Mouse (Mus musculus) neural tube, embryonic 13.5 days (tissue): Measurements from ENCODE around the gene Arhgef15. TPM values are rescaled to one million over a fixed set of nuclear protein-coding genes. Genes with fewer than 3 reads are reported as not detected.

Experiments used
- ATAC-seq: fragments of 200-750 bp; cut with Nextera tagmentation; 2 replicates; pipeline ENCODE4 v1.8.0; 2017; ENCODE audit warnings: low read depth, mild to moderate bottlenecking, moderate TSS enrichment, moderate library complexity
- H3K27ac ChIP-seq: fragments of 300-500 bp; sonication (generic); replicated peaks from 2 replicates; pipeline ENCODE4 v1.5.1; 2015; ENCODE audit warnings: moderate library complexity, mild to moderate bottlenecking, inconsistent platforms
- H3K27me3 ChIP-seq: fragments of 300-500 bp; sonication (generic); 2 replicates; pipeline ENCODE4 v1.6.1; 2015; ENCODE audit warnings: mild to moderate bottlenecking, inconsistent platforms
- H3K36me3 ChIP-seq: fragments of 300-500 bp; sonication (generic); 2 replicates; pipeline ENCODE4 v1.6.1; 2015; ENCODE audit warnings: mild to moderate bottlenecking, inconsistent platforms
- H3K4me1 ChIP-seq: fragments of 300-500 bp; sonication (generic); replicated peaks from 2 replicates; pipeline ENCODE4 v1.6.1; 2015; ENCODE audit warnings: inconsistent platforms
- H3K4me2 ChIP-seq: fragments of 300-500 bp; sonication (generic); 2 replicates; pipeline ENCODE4 v1.6.1; 2015; ENCODE audit warnings: inconsistent platforms, mild to moderate bottlenecking, moderate library complexity
- H3K4me3 ChIP-seq: fragments of 300-500 bp; sonication (generic); 2 replicates; pipeline ENCODE4 v1.5.1; 2015; ENCODE audit warnings: mild to moderate bottlenecking, inconsistent platforms
- H3K9ac ChIP-seq: fragments of 300-500 bp; sonication (generic); 2 replicates; pipeline ENCODE4 v1.6.1; 2015; ENCODE audit warnings: moderate library complexity, mild to moderate bottlenecking, inconsistent platforms
- H3K9me3 ChIP-seq: fragments of 300-500 bp; sonication (generic); 2 replicates; pipeline ENCODE4 v1.6.1; 2016; ENCODE audit warnings: inconsistent platforms
- WGBS: fragments of 180-500 bp; shearing (Covaris S2); methylation state at CpG from one replicate; pipeline ENCODE4 v1.1.7; 2015; 5-methylcytosine and 5-hydroxymethylcytosine counted together
- microRNA-seq: library from miRNA; unstranded; fragments of <30 nt; microRNA quantifications from one replicate; pipeline ENCODE4, GENCODE M21; 2016
- polyA plus RNA-seq: library from polyadenylated mRNA; unstranded; fragments of >200 nt; fragmentation: Nextera tagmentation; extraction: Ambion mirVana; gene quantifications from 2 replicates; pipeline ENCODE4 v1.2.1, GENCODE M21; 2015

Gene Arhgef15
- polyA plus RNA-seq, 1 experiment from 2014 or later, result 14.8 TPM

- H3K9me3 ChIP-seq, result no peaks in the 10 kb centered on the region
- no peak overlapping the region for H3K27ac ChIP-seq
- H3K36me3 ChIP-seq, result peaks cover 31% of the 10 kb centered on the region
- peak; percentile 60 for ATAC-seq
- H3K4me3 ChIP-seq, result peak overlapping the region; percentile 72
- H3K27me3 ChIP-seq, result peaks cover 10% of the 10 kb centered on the region; the same call in 1 of the 2 replicates
- H3K4me1 ChIP-seq, result peaks cover 15% of the 10 kb centered on the region
- H3K9ac ChIP-seq, result peak overlapping the region; percentile 60
- peak overlapping the region; percentile 69 for H3K4me2 ChIP-seq
- WGBS, result 28% methylated on average over 31 of the region's 31 CpGs
These were observed 56.5 kb downstream of the Arhgef15 start for GRCm38 (mm10) chr11:68900519-68901350.

- H3K4me3 ChIP-seq, result no peak overlapping the region
- no peak overlapping the region for H3K4me2 ChIP-seq
- no peak for ATAC-seq
- H3K36me3 ChIP-seq, result peaks cover 22% of the 10 kb centered on the region
- peaks cover 15% of the 10 kb centered on the region for H3K4me1 ChIP-seq
- WGBS, result 89% methylated on average over 8 of the region's 8 CpGs
- H3K9ac ChIP-seq, result no peak overlapping the region
- no peaks in the 10 kb centered on the region for H3K9me3 ChIP-seq
- H3K27ac ChIP-seq, result no peak overlapping the region
- H3K27me3 ChIP-seq, result peaks cover 10% of the 10 kb centered on the region; the same call in 1 of the 2 replicates
These were observed 57.5 kb downstream of the Arhgef15 start for GRCm38 (mm10) chr11:68899815-68900214.

GRCm38 (mm10) chr11:68898790-68899189, 58.5 kb downstream of the Arhgef15 start:
- Histone ChIP-seq H3K4me2 (no peak overlapping the region), H3K4me1 (peaks cover 15% of the 10 kb centered on the region), H3K9ac (no peak overlapping the region), H3K9me3 (no peaks in the 10 kb centered on the region), H3K36me3 (peaks cover 12% of the 10 kb centered on the region), H3K27me3 (peaks cover 10% of the 10 kb centered on the region; the same call in 1 of the 2 replicates), H3K4me3 (no peak overlapping the region), H3K27ac (no peak overlapping the region)
- ATAC-seq, result no peak
- WGBS, result 91% methylated on average over 6 of the region's 6 CpGs

- Histone ChIP-seq H3K27me3 (peaks cover 10% of the 10 kb centered on the region; the same call in 1 of the 2 replicates), H3K36me3 (peaks cover 2% of the 10 kb centered on the region), H3K4me1 (peaks cover 11% of the 10 kb centered on the region), H3K27ac (no peak overlapping the region), H3K4me3 (no peak overlapping the region), H3K9ac (no peak overlapping the region), H3K9me3 (no peaks in the 10 kb centered on the region), H3K4me2 (no peak overlapping the region)
- WGBS, result 78% methylated on average over 6 of the region's 6 CpGs
- no peak for ATAC-seq
These were observed 59.4 kb downstream of the Arhgef15 start for GRCm38 (mm10) chr11:68897838-68898237.

GRCm38 (mm10) chr11:68897120-68897519, 60.2 kb downstream of the Arhgef15 start:
- no peak for ATAC-seq
- H3K4me1 ChIP-seq, result peaks cover 5% of the 10 kb centered on the region
- H3K4me3 ChIP-seq, result no peak overlapping the region
- H3K4me2 ChIP-seq, result no peak overlapping the region
- peaks cover 10% of the 10 kb centered on the region; the same call in 1 of the 2 replicates for H3K27me3 ChIP-seq
- no peak overlapping the region for H3K27ac ChIP-seq
- 45% methylated on average over 4 of the region's 4 CpGs for WGBS
- H3K9ac ChIP-seq, result no peak overlapping the region
- H3K36me3 ChIP-seq, result no peaks in the 10 kb centered on the region
- H3K9me3 ChIP-seq, result no peaks in the 10 kb centered on the region

GRCm38 (mm10) chr11:68896247-68896646, 61.0 kb downstream of the Arhgef15 start:
- Histone ChIP-seq H3K4me2 (no peak overlapping the region), H3K27ac (no peak overlapping the region), H3K9ac (no peak overlapping the region), H3K36me3 (no peaks in the 10 kb centered on the region), H3K27me3 (peaks cover 10% of the 10 kb centered on the region; the same call in 1 of the 2 replicates), H3K9me3 (no peaks in the 10 kb centered on the region), H3K4me3 (no peak overlapping the region), H3K4me1 (peaks cover 5% of the 10 kb centered on the region)
- ATAC-seq, result no peak
- WGBS, result 91% methylated on average over 5 of the region's 5 CpGs

- no peak for ATAC-seq
- no peaks in the 10 kb centered on the region for H3K4me1 ChIP-seq
- H3K27me3 ChIP-seq, result peaks cover 2% of the 10 kb centered on the region; the same call in 1 of the 2 replicates
- no peak overlapping the region for H3K4me2 ChIP-seq
- H3K36me3 ChIP-seq, result no peaks in the 10 kb centered on the region
- no peaks in the 10 kb centered on the region for H3K9me3 ChIP-seq
- no peak overlapping the region for H3K9ac ChIP-seq
- H3K27ac ChIP-seq, result no peak overlapping the region
- 77% methylated on average over 12 of the region's 12 CpGs for WGBS
- no peak overlapping the region for H3K4me3 ChIP-seq
These were observed 63.3 kb downstream of the Arhgef15 start for GRCm38 (mm10) chr11:68893911-68894464.

Small RNA genes within 50 kb of the gene (microRNA-seq; reads per million reads assigned to microRNA genes)
- gene Mir3062, result 2.2 reads per million, percentile 8 among the genes with 10 or more reads in this experiment

Other genes with a start within 250 kb of the Arhgef15 start
- gene Ndel1, start 85.6 kb downstream of the Arhgef15 start, polyA plus RNA-seq, result 96.9 and 97.7 TPM in 2 replicates
- gene Rnf222, start 68.9 kb downstream of the Arhgef15 start, polyA plus RNA-seq, result not detected in 2 replicates
- 743 and 760 TPM in 2 replicates for gene Rpl26, start 55.9 kb downstream of the Arhgef15 start, polyA plus RNA-seq
- 0.40 TPM in 1 of 2 replicates, not detected in the other for gene Odf4, start 30.4 kb downstream of the Arhgef15 start, polyA plus RNA-seq
- gene Slc25a35, start 10.7 kb upstream of the Arhgef15 start, polyA plus RNA-seq, result 2.0 and 2.5 TPM in 2 replicates
- 27.6 and 33.7 TPM in 2 replicates for gene Rangrf, start 17.7 kb upstream of the Arhgef15 start, polyA plus RNA-seq
- gene Pfas, start 51.0 kb upstream of the Arhgef15 start, polyA plus RNA-seq, result 19.1 and 21.9 TPM in 2 replicates
- gene Ctc1, start 58.4 kb upstream of the Arhgef15 start, polyA plus RNA-seq, result 49.6 and 52.8 TPM in 2 replicates
- 22.7 and 33.0 TPM in 2 replicates for gene Aurkb, start 88.2 kb upstream of the Arhgef15 start, polyA plus RNA-seq
- gene Borcs6, start 102.2 kb upstream of the Arhgef15 start, polyA plus RNA-seq, result 14.7 and 16.8 TPM in 2 replicates
- 28.4 and 29.2 TPM in 2 replicates for gene Tmem107, start 113.3 kb upstream of the Arhgef15 start, polyA plus RNA-seq
- gene Vamp2, start 131.0 kb upstream of the Arhgef15 start, polyA plus RNA-seq, result 268 and 282 TPM in 2 replicates
- gene Per1, start 137.7 kb upstream of the Arhgef15 start, polyA plus RNA-seq, result 8.0 and 8.4 TPM in 2 replicates
- gene Hes7, start 162.9 kb upstream of the Arhgef15 start, polyA plus RNA-seq, result 0.61 TPM in 1 of 2 replicates, not detected in the other
- 0.18 and 0.32 TPM in 2 replicates for gene 9130213A22Rik, start 165.1 kb upstream of the Arhgef15 start, polyA plus RNA-seq
- gene Aloxe3, start 168.4 kb upstream of the Arhgef15 start, polyA plus RNA-seq, result 0.59 and 1.2 TPM in 2 replicates
- 0.22 and 0.23 TPM in 2 replicates for gene Alox12b, start 199.5 kb upstream of the Arhgef15 start, polyA plus RNA-seq
- gene Alox8, start 240.4 kb upstream of the Arhgef15 start, polyA plus RNA-seq, result 0.17 TPM in 1 of 2 replicates, not detected in the other